Mouse (Mus musculus) central nervous system, embryonic 18 days (tissue): ENCODE data around the gene Fkbp3. TPM values are rescaled to one million over a fixed set of nuclear protein-coding genes. Genes with fewer than 3 reads are reported as not detected.

ENCODE experiments used
- polyA plus RNA-seq: library from polyadenylated mRNA; depleted of rRNA; stranded (reverse); fragments of >200 nt; gene quantifications from 2 replicates; pipeline ENCODE4 v1.2.3, GENCODE M21; 2012; rRNA removed

Fkbp3 gene
- 360 and 410 TPM in 2 replicates for polyA plus RNA-seq

GRCm38 (mm10) chr12:65073611-65074178 lies at the start of gene Fkbp3:
TSS of gene Fkbp3 (minus strand) at chr12:65074007.

GRCm38 (mm10) chr12:65075085-65075732 lies 1.4 kb upstream of the Fkbp3 start, which contains the start of gene Fancm:
TSS of gene Fancm (plus strand) at chr12:65075603.

DNA sequence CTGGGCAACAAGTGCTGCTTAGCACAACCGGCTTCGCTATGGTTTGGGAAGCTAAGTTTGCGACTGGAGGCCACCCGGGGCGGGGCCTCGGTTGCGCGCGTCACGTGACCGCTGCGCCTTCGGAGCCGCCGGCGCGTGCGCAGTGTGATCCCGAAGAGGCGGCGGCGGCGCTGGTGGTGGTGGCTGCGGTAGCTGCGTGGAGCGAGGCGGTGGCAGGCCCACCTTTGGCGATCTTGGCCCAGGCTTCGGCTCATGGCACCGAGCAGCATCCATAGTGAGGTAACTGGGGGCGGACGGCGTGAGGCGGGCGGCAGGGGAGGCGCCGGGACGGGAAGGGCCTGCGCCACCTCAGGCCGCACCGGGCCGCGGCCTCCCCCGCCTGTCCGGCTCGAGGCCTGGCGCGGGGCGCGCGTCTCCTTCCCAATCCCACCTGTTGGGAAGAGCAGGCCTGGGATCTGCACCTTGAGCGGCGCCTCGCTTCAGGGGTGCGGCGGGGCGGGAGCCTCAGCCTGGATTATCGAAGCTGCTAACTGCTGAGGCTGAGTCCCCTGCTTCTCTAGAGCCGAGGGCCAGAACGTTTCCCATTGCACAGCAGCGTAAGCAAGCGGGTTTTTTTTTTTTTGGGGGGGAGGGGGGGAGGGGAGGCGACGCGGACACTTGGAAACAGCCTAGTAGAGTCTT lies 37.5 kb downstream of the Fkbp3 start, which contains the start of gene Prpf39:
Gene Prpf39 (plus strand): TSS at position 144 of the 681 bp plus-strand sequence.

Other genes starting within 250 kb of the Fkbp3 start
- gene Gm527, start 156.1 kb downstream of the Fkbp3 start, polyA plus RNA-seq = 9.7 and 12.1 TPM in 2 replicates
- gene Klhl28, start 108.5 kb downstream of the Fkbp3 start, polyA plus RNA-seq = 12.2 and 13.5 TPM in 2 replicates
- gene Togaram1, start 108.2 kb downstream of the Fkbp3 start, polyA plus RNA-seq = 14.5 and 16.4 TPM in 2 replicates
- 52.1 and 55.0 TPM in 2 replicates for gene Prpf39, start 37.7 kb downstream of the Fkbp3 start, polyA plus RNA-seq
- 7.4 and 7.6 TPM in 2 replicates for gene Fancm, start 1.6 kb upstream of the Fkbp3 start, polyA plus RNA-seq
- gene Mis18bp1, start 98.6 kb upstream of the Fkbp3 start, polyA plus RNA-seq = 4.8 and 5.7 TPM in 2 replicates
- gene Wdr20rt, start 151.5 kb upstream of the Fkbp3 start, polyA plus RNA-seq = not detected in 2 replicates